Mouse (Mus musculus) forebrain, embryonic 11.5 days (tissue): Measurements from ENCODE around the gene Ypel2. TPM values are rescaled to one million over a fixed set of nuclear protein-coding genes. Genes with fewer than 3 reads are reported as not detected.

Experiments used
- ATAC-seq: fragments of 200-750 bp; cut with Nextera tagmentation; replicated peaks from 2 replicates; pipeline ENCODE4 v1.8.0; 2017; ENCODE audit warnings: moderate TSS enrichment; ENCODE audit not compliant: low FRiP score
- DNase-seq: peaks from one replicate; pipeline ENCODE4 v3.0.0-alpha.2; 2017; ENCODE audit warnings: low spot score
- H3K27ac ChIP-seq: fragments of 300-500 bp; sonication (generic); 2 replicates; pipeline ENCODE4 v1.5.1; 2014; ENCODE audit warnings: low read depth, low read length
- H3K27me3 ChIP-seq: fragments of 300-500 bp; sonication (generic); 2 replicates; pipeline ENCODE4 v1.6.1; 2014; ENCODE audit warnings: mild to moderate bottlenecking, low read length, mixed read lengths; ENCODE audit not compliant: control insufficient read depth, insufficient read depth
- H3K36me3 ChIP-seq: fragments of 300-500 bp; sonication (generic); 2 replicates; pipeline ENCODE4 v1.6.1; 2014; ENCODE audit warnings: mild to moderate bottlenecking, low read length, moderate library complexity, mixed read lengths; ENCODE audit not compliant: control insufficient read depth, insufficient read depth
- H3K4me1 ChIP-seq: fragments of 300-500 bp; sonication (generic); replicated peaks from 2 replicates; pipeline ENCODE4 v1.6.1; 2014; ENCODE audit warnings: low read length, mixed read lengths; ENCODE audit not compliant: control insufficient read depth, insufficient read depth
- H3K4me2 ChIP-seq: fragments of 300-500 bp; sonication (generic); 2 replicates; pipeline ENCODE4 v1.6.1; 2014; ENCODE audit warnings: low read depth, mild to moderate bottlenecking, low read length, moderate library complexity, mixed read lengths; ENCODE audit not compliant: severe bottlenecking
- H3K4me3 ChIP-seq: fragments of 300-500 bp; sonication (generic); 2 replicates; pipeline ENCODE4 v1.5.1; 2014; ENCODE audit warnings: low read depth, low read length
- H3K9ac ChIP-seq: fragments of 300-500 bp; sonication (generic); 2 replicates; pipeline ENCODE4 v1.6.1; 2014; ENCODE audit warnings: low read length
- H3K9me3 ChIP-seq: fragments of 300-500 bp; sonication (generic); 2 replicates; pipeline ENCODE4 v1.6.1; 2016; ENCODE audit warnings: low read length, mixed read lengths; ENCODE audit not compliant: control insufficient read depth
- WGBS: fragments of 180-500 bp; shearing (Covaris S2); extraction: QIAGEN DNeasy Blood & Tissue Kit; methylation state at CpG from one replicate; pipeline ENCODE4 v1.1.7; 2014; 5-methylcytosine and 5-hydroxymethylcytosine counted together
- polyA plus RNA-seq: library from polyadenylated mRNA; unstranded; fragments of >200 nt; fragmentation: Nextera tagmentation; extraction: Ambion mirVana; gene quantifications from 2 replicates; pipeline ENCODE4 v1.2.1, GENCODE M21; 2014

Ypel2 gene
- polyA plus RNA-seq, 1 experiment from 2014 or later, result 5.4 TPM

DNA sequence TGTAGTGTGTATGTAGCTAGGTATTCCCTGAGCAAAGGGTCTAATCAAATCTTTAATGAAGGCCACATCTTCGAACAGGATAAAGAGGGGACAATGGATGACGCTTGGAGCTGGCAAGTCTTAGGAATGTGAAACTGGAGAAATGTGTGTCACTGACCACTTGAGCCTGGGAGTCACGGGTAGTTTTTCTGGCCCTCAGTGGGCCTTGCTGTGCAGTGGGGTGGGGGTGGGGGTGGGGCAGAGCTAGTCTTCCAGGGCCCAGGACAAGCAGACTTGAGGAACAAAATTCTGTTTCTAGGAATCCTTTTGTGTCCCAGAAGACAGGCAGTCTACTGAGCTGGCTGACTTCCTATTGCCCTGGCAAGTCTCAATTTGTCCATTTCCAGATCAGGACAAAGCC lies 55.0 kb downstream of the Ypel2 start:
- no peaks in the 10 kb centered on the region for H3K36me3 ChIP-seq
- H3K4me1 ChIP-seq, result no peaks in the 10 kb centered on the region
- WGBS, result 71% methylated on average over 3 of the region's 3 CpGs
- H3K9me3 ChIP-seq, result no peaks in the 10 kb centered on the region
- no peak overlapping the region for H3K27ac ChIP-seq
- no peak overlapping the region for H3K4me2 ChIP-seq
- ATAC-seq (no peak), DNase-seq (no peak)
- no peak overlapping the region for H3K9ac ChIP-seq
- H3K27me3 ChIP-seq, result no peaks in the 10 kb centered on the region
- H3K4me3 ChIP-seq, result no peak overlapping the region

DNA sequence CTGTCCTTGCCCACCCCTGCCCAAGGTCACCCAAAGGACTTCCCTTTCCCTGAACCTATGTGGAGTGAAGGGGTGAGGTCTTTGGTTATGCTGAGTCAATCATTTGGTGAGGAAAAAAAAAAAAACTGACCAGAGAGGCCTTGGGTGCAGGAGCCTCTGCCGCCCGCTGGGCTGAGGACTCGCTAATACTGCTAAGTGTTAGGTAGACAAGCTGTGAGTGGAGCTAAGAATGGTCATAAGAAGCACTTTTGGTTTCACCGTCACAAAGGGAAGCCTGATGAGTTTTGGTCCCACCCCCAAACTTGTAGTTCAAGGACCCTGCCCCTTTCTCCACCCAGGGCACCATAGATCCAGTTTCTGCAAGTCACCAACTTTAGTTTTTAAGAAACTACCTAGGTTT lies 55.4 kb downstream of the Ypel2 start:
- WGBS, result 87% methylated on average over 4 of the region's 4 CpGs
- no peak overlapping the region for H3K9ac ChIP-seq
- ATAC-seq (no peak), DNase-seq (no peak)
- no peaks in the 10 kb centered on the region for H3K36me3 ChIP-seq
- no peak overlapping the region for H3K27ac ChIP-seq
- no peak overlapping the region for H3K4me3 ChIP-seq
- H3K9me3 ChIP-seq, result no peaks in the 10 kb centered on the region
- H3K27me3 ChIP-seq, result no peaks in the 10 kb centered on the region
- H3K4me2 ChIP-seq, result no peak overlapping the region
- no peaks in the 10 kb centered on the region for H3K4me1 ChIP-seq

DNA sequence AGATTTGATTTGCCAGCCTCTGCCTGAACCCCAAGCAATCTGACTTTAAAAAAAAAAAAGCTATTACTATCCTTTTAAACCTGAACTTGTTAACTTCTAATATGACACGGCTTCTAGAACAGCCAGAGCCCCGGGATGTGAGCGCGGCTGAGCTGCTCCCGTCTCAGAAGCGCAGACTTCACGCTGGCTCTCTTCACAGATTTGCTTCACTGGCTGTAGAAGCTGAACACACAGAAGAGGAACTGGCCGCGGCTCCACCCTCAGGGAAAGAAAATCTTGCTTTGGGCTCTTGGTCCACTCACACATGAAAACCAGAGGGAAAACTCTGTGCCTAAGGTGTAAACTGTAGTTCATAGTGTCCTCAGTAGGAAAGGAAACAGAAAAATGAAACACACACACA lies 56.6 kb downstream of the Ypel2 start:
- no peaks in the 10 kb centered on the region for H3K4me1 ChIP-seq
- no peaks in the 10 kb centered on the region for H3K27me3 ChIP-seq
- H3K9me3 ChIP-seq, result no peaks in the 10 kb centered on the region
- DNase-seq (no peak), ATAC-seq (no peak)
- H3K4me2 ChIP-seq, result no peak overlapping the region
- H3K4me3 ChIP-seq, result no peak overlapping the region
- WGBS, result 71% methylated on average over 9 of the region's 9 CpGs
- no peak overlapping the region for H3K27ac ChIP-seq
- H3K36me3 ChIP-seq, result no peaks in the 10 kb centered on the region
- no peak overlapping the region for H3K9ac ChIP-seq

DNA sequence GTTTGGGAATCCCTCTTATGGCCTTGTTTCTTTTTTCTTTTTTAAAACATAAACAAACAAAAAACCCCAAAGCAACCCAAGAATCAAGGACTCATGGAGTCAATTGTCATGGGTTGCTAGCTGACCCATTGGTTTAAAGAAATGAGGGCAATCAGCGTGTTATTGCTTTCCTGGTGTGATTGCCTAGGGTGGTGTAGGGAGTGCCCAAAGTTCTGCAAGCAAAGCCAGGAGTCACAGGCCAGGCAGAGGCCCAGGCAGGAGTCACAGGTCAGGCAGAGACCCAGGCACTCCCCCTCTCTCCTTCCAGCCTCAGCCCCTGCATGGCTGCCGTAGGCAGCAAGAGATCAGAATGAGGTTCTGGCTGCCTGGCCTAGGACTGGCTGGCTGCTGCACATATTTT lies 58.6 kb downstream of the Ypel2 start:
- no peaks in the 10 kb centered on the region for H3K9me3 ChIP-seq
- WGBS, result 72% methylated on average over 2 of the region's 2 CpGs
- H3K27ac ChIP-seq, result no peak overlapping the region
- ATAC-seq (no peak), DNase-seq (no peak)
- H3K9ac ChIP-seq, result no peak overlapping the region
- no peaks in the 10 kb centered on the region for H3K36me3 ChIP-seq
- H3K4me2 ChIP-seq, result no peak overlapping the region
- no peaks in the 10 kb centered on the region for H3K4me1 ChIP-seq
- no peak overlapping the region for H3K4me3 ChIP-seq
- no peaks in the 10 kb centered on the region for H3K27me3 ChIP-seq

DNA sequence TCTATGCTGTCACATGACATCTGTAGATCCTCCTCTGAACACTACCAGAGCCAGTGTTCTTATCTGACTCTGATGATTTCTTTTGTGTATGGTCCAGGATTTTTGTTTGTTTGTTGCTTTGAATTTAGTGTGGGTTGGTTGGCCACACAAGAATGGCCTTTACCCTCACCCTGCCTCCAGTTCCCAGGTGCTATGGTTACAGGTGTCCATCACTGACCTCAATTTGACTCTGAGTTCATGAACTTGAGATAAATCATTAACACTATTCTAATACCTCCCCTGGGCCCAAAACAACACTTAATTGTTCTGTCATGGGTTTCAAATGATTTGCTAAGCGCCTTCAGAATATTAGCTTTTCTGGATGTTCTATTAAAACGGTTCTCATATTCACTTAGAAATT lies 61.3 kb downstream of the Ypel2 start:
- no peaks in the 10 kb centered on the region for H3K4me1 ChIP-seq
- no peak overlapping the region for H3K4me2 ChIP-seq
- no peaks in the 10 kb centered on the region for H3K36me3 ChIP-seq
- H3K9ac ChIP-seq, result no peak overlapping the region
- no peak overlapping the region for H3K4me3 ChIP-seq
- no peaks in the 10 kb centered on the region for H3K9me3 ChIP-seq
- H3K27me3 ChIP-seq, result no peaks in the 10 kb centered on the region
- DNase-seq, result no peak
- no peak overlapping the region for H3K27ac ChIP-seq
- 87% methylated on average over 2 of the region's 2 CpGs for WGBS
- ATAC-seq, result no peak

DNA sequence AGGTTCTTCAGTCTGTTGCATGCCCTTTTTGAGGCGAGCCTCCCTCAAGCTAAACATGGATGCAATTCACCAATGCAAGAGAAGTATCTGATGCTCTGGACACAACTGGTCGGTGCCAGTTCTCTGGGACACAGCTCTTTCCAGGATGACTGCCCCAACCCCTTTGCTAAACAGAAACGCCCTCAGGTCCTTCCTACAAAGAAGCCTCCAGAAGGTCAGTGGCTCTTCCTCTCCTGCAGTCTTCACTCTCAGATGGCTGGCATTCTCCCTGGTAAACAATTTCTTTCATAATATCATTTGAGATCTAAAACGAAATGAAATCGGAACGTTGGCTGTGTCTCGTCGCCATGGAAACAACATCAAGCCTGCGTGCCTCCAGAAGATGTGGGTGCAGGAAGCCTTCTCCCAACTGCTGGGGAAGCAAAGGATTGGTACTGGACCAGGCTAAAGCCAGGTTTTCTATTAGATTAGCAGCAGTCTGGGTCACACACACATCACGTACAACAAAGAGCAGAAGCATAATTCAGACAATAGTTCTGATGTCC lies 62.8 kb downstream of the Ypel2 start:
- 80% methylated on average over 10 of the region's 10 CpGs for WGBS
- H3K4me2 ChIP-seq, result no peak overlapping the region

DNA sequence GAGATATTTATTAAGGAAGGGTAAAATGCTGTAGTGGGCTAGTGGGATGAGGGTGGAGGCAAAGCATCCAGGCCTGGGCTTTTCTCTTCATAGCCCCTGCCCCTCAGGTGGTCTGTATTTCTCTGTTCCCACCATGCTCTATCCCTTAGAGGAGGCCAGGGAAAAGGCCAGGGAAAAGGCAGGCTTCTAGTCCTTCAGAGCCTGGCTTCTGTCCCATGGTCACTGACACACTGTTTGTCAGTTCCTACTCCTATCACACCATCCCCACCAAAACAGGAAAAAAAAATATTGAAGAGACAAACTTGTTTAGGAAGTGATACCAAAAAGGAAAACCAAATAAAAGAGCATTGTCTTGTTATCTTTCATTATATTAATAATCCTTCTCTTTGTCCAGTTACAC lies 63.5 kb downstream of the Ypel2 start:
- Histone ChIP-seq H3K4me1 (no peaks in the 10 kb centered on the region), H3K36me3 (no peaks in the 10 kb centered on the region), H3K9ac (no peak overlapping the region), H3K9me3 (no peaks in the 10 kb centered on the region), H3K4me3 (no peak overlapping the region), H3K27me3 (no peaks in the 10 kb centered on the region), H3K4me2 (no peak overlapping the region), H3K27ac (no peak overlapping the region)
- ATAC-seq (no peak), DNase-seq (no peak)

More for the DNA sequence above, 62.8 kb downstream of the Ypel2 start:
- no peak overlapping the region for H3K4me3 ChIP-seq
- DNase-seq (no peak), ATAC-seq (no peak)
- no peaks in the 10 kb centered on the region for H3K9me3 ChIP-seq
- no peak overlapping the region for H3K27ac ChIP-seq
- H3K9ac ChIP-seq, result no peak overlapping the region
- H3K4me1 ChIP-seq, result no peaks in the 10 kb centered on the region
- H3K27me3 ChIP-seq, result no peaks in the 10 kb centered on the region
- H3K36me3 ChIP-seq, result no peaks in the 10 kb centered on the region

DNA sequence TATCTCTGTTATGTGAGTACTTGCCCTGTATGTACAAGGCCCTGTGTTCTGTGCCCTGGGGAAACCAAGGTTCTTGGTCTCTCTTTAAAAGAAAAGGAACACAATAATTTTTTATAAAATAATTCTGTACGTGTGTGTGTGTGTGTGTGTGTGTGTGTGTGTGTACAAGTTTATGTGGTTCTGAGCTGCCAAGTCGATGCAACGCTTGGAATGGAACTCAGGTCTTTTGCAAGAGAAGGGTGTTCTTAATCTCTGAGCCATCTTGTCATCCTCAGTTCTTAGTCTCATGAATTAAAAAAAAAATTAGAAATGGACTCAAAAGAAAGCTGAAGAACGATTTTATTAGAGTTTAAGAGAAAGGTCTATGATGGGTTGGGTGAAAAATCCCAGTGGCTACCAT lies 64.0 kb downstream of the Ypel2 start:
- H3K9ac ChIP-seq, result no peak overlapping the region
- H3K4me1 ChIP-seq, result no peaks in the 10 kb centered on the region
- 83% methylated on average over 4 of the region's 4 CpGs for WGBS

DNA sequence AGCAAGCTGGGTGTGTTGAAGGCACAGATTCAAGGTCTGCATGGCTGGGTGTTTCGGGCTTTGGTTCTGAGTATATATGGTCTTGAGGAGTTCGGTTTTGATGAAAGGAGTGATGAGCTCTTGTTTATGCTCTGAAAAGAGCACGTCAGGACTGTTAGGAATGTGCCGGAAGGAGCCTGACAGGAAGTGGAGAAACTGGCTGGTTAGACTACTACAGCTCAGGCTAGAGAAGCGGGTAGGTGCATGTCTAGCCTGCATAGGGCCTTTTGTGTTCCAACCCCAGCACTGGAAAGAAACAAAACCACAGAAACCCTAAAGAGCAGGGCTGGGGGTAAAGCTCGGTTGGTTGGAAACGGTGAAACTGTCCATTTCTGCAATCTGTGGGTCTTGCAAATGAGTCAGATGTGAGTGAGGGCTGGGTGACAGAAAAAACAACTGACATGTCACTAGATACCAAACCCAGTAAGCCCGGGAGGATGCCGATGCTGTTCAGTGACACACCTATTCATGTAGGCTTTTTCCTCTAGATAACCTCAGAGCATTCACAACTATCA lies 68.3 kb downstream of the Ypel2 start:
- Histone ChIP-seq H3K4me2 (no peak overlapping the region), H3K4me3 (no peak overlapping the region), H3K4me1 (no peaks in the 10 kb centered on the region), H3K9me3 (no peaks in the 10 kb centered on the region), H3K36me3 (no peaks in the 10 kb centered on the region), H3K27me3 (no peaks in the 10 kb centered on the region), H3K27ac (no peak overlapping the region), H3K9ac (no peak overlapping the region)
- ATAC-seq, result no peak
- no peak for DNase-seq
- WGBS, result 88% methylated on average over 9 of the region's 9 CpGs

More for the DNA sequence above, 64.0 kb downstream of the Ypel2 start:
- Histone ChIP-seq H3K27ac (no peak overlapping the region), H3K36me3 (no peaks in the 10 kb centered on the region), H3K27me3 (no peaks in the 10 kb centered on the region), H3K4me2 (no peak overlapping the region), H3K4me3 (no peak overlapping the region), H3K9me3 (no peaks in the 10 kb centered on the region)
- DNase-seq (no peak), ATAC-seq (no peak)
